Mouse (Mus musculus) liver, adult 10 weeks (tissue): ENCODE data around the gene Islr2. TPM values are rescaled to one million over a fixed set of nuclear protein-coding genes. Genes with fewer than 3 reads are reported as not detected.

Source experiments
- polyA plus RNA-seq: library from polyadenylated mRNA; stranded (reverse); fragments of 350-450 nt; fragmentation: Illumina TruSeq; extraction: RNeasy Lipid Tissue Mini Kit (QIAGEN cat#74804); gene quantifications from one replicate; pipeline ENCODE4 v1.2.3, GENCODE M21; 2014; ENCODE audit warnings: low read depth, low replicate concordance

Gene Islr2
- polyA plus RNA-seq, result not detected

GRCm38 (mm10) chr9:58203516-58204447 is at the start of gene Islr2, which contains the start of gene Islr:
Gene Islr2, minus strand, starts transcription at chr9:58204319.
Gene Islr, minus strand, starts transcription at chr9:58204306.

GRCm38 (mm10) chr9:58253033-58253804 is 49.1 kb upstream of the Islr2 start, which contains the start of gene Stoml1:
Gene Stoml1, plus strand, starts transcription at chr9:58253164.

GRCm38 (mm10) chr9:58249592-58250192 is 45.6 kb upstream of the Islr2 start, which contains the start of gene Pml:
Gene Pml, minus strand, starts transcription at chr9:58249786.

Other genes with a start within 250 kb of the Islr2 start
- gene Cyp11a1, start 197.9 kb downstream of the Islr2 start, polyA plus RNA-seq, result not detected
- not detected for gene Stra6, start 140.5 kb downstream of the Islr2 start, polyA plus RNA-seq
- not detected for gene Ccdc33, start 85.5 kb downstream of the Islr2 start, polyA plus RNA-seq
- 0.53 TPM for gene Islr, start within 50 bp of the Islr2 start, polyA plus RNA-seq
- gene Pml, start 45.5 kb upstream of the Islr2 start, polyA plus RNA-seq, result 2.7 TPM
- gene Stoml1, start 48.8 kb upstream of the Islr2 start, polyA plus RNA-seq, result 2.2 TPM
- 0.19 TPM for gene Loxl1, start 108.9 kb upstream of the Islr2 start, polyA plus RNA-seq
- gene Tbc1d21, start 166.1 kb upstream of the Islr2 start, polyA plus RNA-seq, result not detected